Mouse (Mus musculus): ENCODE data around the gene Col4a2. TPM values are rescaled to one million over a fixed set of nuclear protein-coding genes. Genes with fewer than 3 reads are reported as not detected.

The Col4a2 gene
- polyA plus RNA-seq, 1 experiment from 2014 or later: 57.1 TPM

DNA sequence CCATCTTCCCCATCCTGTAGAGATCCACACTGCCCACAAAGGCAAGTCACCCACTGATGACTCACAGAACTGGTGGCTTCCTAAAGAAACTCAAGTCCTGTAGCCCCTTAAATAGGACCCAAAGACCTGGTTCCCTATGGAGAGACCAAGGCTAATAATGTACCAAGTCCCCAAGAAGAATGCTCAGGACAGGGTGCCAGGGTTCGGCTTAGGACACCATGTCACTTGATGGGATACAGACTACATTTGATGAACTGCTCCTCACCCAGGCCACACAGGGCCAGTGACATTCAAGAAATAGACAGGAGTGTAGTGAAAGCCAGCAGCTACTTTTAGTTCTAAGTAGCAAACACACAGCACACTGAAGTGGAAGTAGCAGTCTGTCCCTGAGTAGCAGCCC, 139.5 kb downstream of the Col4a2 start:
- Histone ChIP-seq H3K27me3 (ENCODE audit: control insufficient read depth, insufficient read depth, low read length) (no peaks in the 10 kb centered on the region), H3K27ac (ENCODE audit: low read length) (no peak overlapping the region), H3K4me2 (replicated peaks; ENCODE audit: low read depth, low read length) (no peak overlapping the region), H3K4me1 (ENCODE audit: control insufficient read depth, insufficient read depth, low read length) (no peaks in the 10 kb centered on the region), H3K4me3 (ENCODE audit: low read depth, low read length) (no peak overlapping the region), H3K9ac (replicated peaks; ENCODE audit: low read depth, low read length) (no peak overlapping the region), H3K9me3 (ENCODE audit: control insufficient read depth, low read depth, low read length) (no peaks in the 10 kb centered on the region), H3K36me3 (ENCODE audit: control insufficient read depth, insufficient read depth, low read length) (no peaks in the 10 kb centered on the region; the same call in 1 of the 2 replicates)
- ATAC-seq (ENCODE audit: insufficient number of reproducible peaks, insufficient read depth, low FRiP score, low read depth): no peak
- WGBS: 87% methylated on average over 1 of the region's 1 CpGs

DNA sequence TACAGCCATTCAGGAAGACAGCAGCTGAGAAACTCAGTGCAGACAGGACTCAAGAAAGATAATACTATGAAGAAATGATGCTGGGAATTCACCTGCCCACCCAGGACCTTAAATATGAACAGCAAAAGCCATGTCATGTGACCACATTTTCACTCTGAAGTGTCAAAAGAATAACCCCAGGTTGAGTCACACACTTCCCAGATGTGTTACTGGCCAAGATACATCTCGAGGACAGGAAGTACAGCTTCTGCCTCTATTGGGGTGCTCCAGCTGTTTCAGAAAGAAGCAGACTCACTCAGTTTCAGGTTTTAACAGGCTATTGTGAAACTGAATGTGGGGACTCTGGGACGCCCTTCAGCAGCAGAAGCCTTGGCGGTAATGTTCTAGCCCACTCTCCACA, 140.0 kb downstream of the Col4a2 start:
- Histone ChIP-seq H3K9me3 (ENCODE audit: control insufficient read depth, low read depth, low read length) (no peaks in the 10 kb centered on the region), H3K9ac (replicated peaks; ENCODE audit: low read depth, low read length) (no peak overlapping the region), H3K4me1 (ENCODE audit: control insufficient read depth, insufficient read depth, low read length) (no peaks in the 10 kb centered on the region), H3K4me2 (replicated peaks; ENCODE audit: low read depth, low read length) (no peak overlapping the region), H3K27ac (ENCODE audit: low read length) (no peak overlapping the region), H3K4me3 (ENCODE audit: low read depth, low read length) (no peak overlapping the region), H3K27me3 (ENCODE audit: control insufficient read depth, insufficient read depth, low read length) (no peaks in the 10 kb centered on the region), H3K36me3 (ENCODE audit: control insufficient read depth, insufficient read depth, low read length) (no peaks in the 10 kb centered on the region; the same call in 1 of the 2 replicates)
- 78% methylated on average over 3 of the region's 3 CpGs for WGBS
- no peak for ATAC-seq (ENCODE audit: insufficient number of reproducible peaks, insufficient read depth, low FRiP score, low read depth)

GRCm38 (mm10) chr8:11452974-11453373, 140.4 kb downstream of the Col4a2 start:
- 65% methylated on average over 4 of the region's 4 CpGs for WGBS
- H3K27ac ChIP-seq (ENCODE audit: low read length): no peak overlapping the region

GRCm38 (mm10) chr8:11454228-11454627, 141.6 kb downstream of the Col4a2 start:
- Histone ChIP-seq H3K36me3 (ENCODE audit: control insufficient read depth, insufficient read depth, low read length) (no peaks in the 10 kb centered on the region), H3K9me3 (ENCODE audit: control insufficient read depth, low read depth, low read length) (no peaks in the 10 kb centered on the region), H3K4me3 (ENCODE audit: low read depth, low read length) (no peak overlapping the region), H3K27ac (ENCODE audit: low read length) (no peak overlapping the region), H3K9ac (replicated peaks; ENCODE audit: low read depth, low read length) (no peak overlapping the region), H3K4me1 (ENCODE audit: control insufficient read depth, insufficient read depth, low read length) (peaks cover 15% of the 10 kb centered on the region), H3K27me3 (ENCODE audit: control insufficient read depth, insufficient read depth, low read length) (no peaks in the 10 kb centered on the region), H3K4me2 (replicated peaks; ENCODE audit: low read depth, low read length) (no peak overlapping the region)
- ATAC-seq (ENCODE audit: insufficient number of reproducible peaks, insufficient read depth, low FRiP score, low read depth): no peak
- 64% methylated on average over 12 of the region's 12 CpGs for WGBS

More at GRCm38 (mm10) chr8:11452974-11453373, 140.4 kb downstream of the Col4a2 start:
- Histone ChIP-seq H3K27me3 (ENCODE audit: control insufficient read depth, insufficient read depth, low read length) (no peaks in the 10 kb centered on the region), H3K4me3 (ENCODE audit: low read depth, low read length) (no peak overlapping the region), H3K36me3 (ENCODE audit: control insufficient read depth, insufficient read depth, low read length) (no peaks in the 10 kb centered on the region; the same call in 1 of the 2 replicates), H3K4me1 (ENCODE audit: control insufficient read depth, insufficient read depth, low read length) (0 out of 2 replicates have a peak, but pooled peaks cover 4% of the 10 kb centered on the region), H3K9me3 (ENCODE audit: control insufficient read depth, low read depth, low read length) (no peaks in the 10 kb centered on the region), H3K4me2 (replicated peaks; ENCODE audit: low read depth, low read length) (no peak overlapping the region), H3K9ac (replicated peaks; ENCODE audit: low read depth, low read length) (no peak overlapping the region)
- ATAC-seq (ENCODE audit: insufficient number of reproducible peaks, insufficient read depth, low FRiP score, low read depth): no peak

- no peak overlapping the region for H3K4me3 ChIP-seq (ENCODE audit: low read depth, low read length)
- no peak overlapping the region; the same call in 1 of the 2 replicates for H3K27ac ChIP-seq (ENCODE audit: low read length)
- H3K4me2 ChIP-seq (replicated peaks; ENCODE audit: low read depth, low read length): no peak overlapping the region
- no peak for ATAC-seq (ENCODE audit: insufficient number of reproducible peaks, insufficient read depth, low FRiP score, low read depth)
- WGBS: 75% methylated on average over 3 of the region's 3 CpGs
- no peaks in the 10 kb centered on the region for H3K9me3 ChIP-seq (ENCODE audit: control insufficient read depth, low read depth, low read length)
- no peaks in the 10 kb centered on the region for H3K36me3 ChIP-seq (ENCODE audit: control insufficient read depth, insufficient read depth, low read length)
- no peaks in the 10 kb centered on the region for H3K27me3 ChIP-seq (ENCODE audit: control insufficient read depth, insufficient read depth, low read length)
- H3K9ac ChIP-seq (replicated peaks; ENCODE audit: low read depth, low read length): no peak overlapping the region
- H3K4me1 ChIP-seq (ENCODE audit: control insufficient read depth, insufficient read depth, low read length): peaks cover 15% of the 10 kb centered on the region
Measured at GRCm38 (mm10) chr8:11457278-11457677, 144.7 kb downstream of the Col4a2 start.

DNA sequence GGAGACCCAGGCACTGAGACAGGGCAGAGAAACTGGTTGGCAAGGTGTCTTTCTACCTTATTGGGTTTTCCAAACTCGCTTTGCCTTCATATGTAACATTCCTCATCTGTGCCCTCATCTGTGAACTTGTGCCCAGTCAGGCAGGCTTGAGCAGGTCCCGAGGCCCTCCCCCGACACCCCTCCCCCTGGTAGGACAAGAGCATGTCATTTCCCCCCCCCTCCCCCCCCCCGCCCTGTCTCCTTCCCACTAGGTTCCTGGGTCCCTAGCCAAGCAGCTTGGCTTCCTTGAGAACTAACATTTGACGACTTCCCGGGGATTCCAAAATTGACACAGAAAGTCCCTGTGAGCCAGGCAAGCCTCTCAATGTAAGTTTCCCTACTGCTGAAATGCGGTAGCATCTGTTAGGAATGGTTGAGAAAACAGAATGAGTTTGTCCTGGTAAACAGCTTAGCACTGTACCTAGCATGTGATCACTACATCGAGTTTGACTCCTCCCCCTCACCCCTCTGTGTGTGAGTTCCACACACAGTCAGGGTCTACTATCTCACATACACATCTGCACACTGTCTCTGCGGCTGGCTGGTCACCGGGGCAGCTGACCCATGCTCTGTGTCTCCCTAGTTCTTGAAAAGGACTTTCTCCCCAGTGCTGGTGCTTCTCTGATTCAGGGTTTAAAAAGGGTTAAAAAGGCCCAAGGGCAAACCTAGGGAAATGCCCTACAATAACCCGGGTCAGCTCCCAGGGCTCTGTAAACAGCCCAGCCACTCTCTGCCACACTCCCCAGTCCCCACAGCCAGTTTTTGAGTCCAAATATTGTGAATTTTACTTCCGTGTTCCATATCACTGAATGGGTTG, 145.6 kb downstream of the Col4a2 start:
- no peak overlapping the region for H3K4me3 ChIP-seq (ENCODE audit: low read depth, low read length)
- peaks cover 15% of the 10 kb centered on the region for H3K4me1 ChIP-seq (ENCODE audit: control insufficient read depth, insufficient read depth, low read length)
- no peak for ATAC-seq (ENCODE audit: insufficient number of reproducible peaks, insufficient read depth, low FRiP score, low read depth)
- H3K4me2 ChIP-seq (replicated peaks; ENCODE audit: low read depth, low read length): no peak overlapping the region
- H3K9me3 ChIP-seq (ENCODE audit: control insufficient read depth, low read depth, low read length): no peaks in the 10 kb centered on the region
- H3K27ac ChIP-seq (ENCODE audit: low read length): peak overlapping the region; percentile 63; the same call in 1 of the 2 replicates
- H3K36me3 ChIP-seq (ENCODE audit: control insufficient read depth, insufficient read depth, low read length): no peaks in the 10 kb centered on the region
- H3K9ac ChIP-seq (replicated peaks; ENCODE audit: low read depth, low read length): no peak overlapping the region
- 34% methylated on average over 11 of the region's 12 CpGs for WGBS
- H3K27me3 ChIP-seq (ENCODE audit: control insufficient read depth, insufficient read depth, low read length): no peaks in the 10 kb centered on the region

DNA sequence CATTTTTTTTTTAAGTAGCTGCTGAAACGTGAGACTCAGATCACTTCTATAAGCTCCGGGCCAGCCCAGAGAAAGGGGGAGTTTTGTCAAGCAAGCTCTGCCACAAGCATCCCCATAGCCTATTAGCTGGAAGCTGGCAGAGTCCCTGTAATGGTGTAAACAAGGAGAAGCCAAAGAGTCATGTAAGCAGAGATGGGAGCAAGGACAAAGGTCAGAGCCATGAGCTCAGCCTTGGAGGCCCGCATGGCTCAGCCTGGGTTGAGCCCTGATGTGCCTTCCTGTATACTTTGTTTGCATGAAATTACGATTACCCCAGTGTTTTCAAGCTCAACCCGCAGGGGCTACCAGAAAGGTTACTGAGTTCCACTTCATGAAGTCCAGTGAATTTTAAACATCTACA, 146.4 kb downstream of the Col4a2 start:
- Histone ChIP-seq H3K9ac (replicated peaks; ENCODE audit: low read depth, low read length) (no peak overlapping the region), H3K27me3 (ENCODE audit: control insufficient read depth, insufficient read depth, low read length) (no peaks in the 10 kb centered on the region), H3K36me3 (ENCODE audit: control insufficient read depth, insufficient read depth, low read length) (no peaks in the 10 kb centered on the region), H3K4me3 (ENCODE audit: low read depth, low read length) (no peak overlapping the region), H3K27ac (ENCODE audit: low read length) (no peak overlapping the region), H3K4me1 (ENCODE audit: control insufficient read depth, insufficient read depth, low read length) (peaks cover 15% of the 10 kb centered on the region), H3K9me3 (ENCODE audit: control insufficient read depth, low read depth, low read length) (no peaks in the 10 kb centered on the region), H3K4me2 (replicated peaks; ENCODE audit: low read depth, low read length) (no peak overlapping the region)
- no peak for ATAC-seq (ENCODE audit: insufficient number of reproducible peaks, insufficient read depth, low FRiP score, low read depth)
- 15% methylated on average over 5 of the region's 5 CpGs for WGBS

GRCm38 (mm10) chr8:11460934-11461333, 148.3 kb downstream of the Col4a2 start:
- Histone ChIP-seq H3K9me3 (ENCODE audit: control insufficient read depth, low read depth, low read length) (no peaks in the 10 kb centered on the region), H3K27ac (ENCODE audit: low read length) (no peak overlapping the region), H3K36me3 (ENCODE audit: control insufficient read depth, insufficient read depth, low read length) (no peaks in the 10 kb centered on the region), H3K9ac (replicated peaks; ENCODE audit: low read depth, low read length) (no peak overlapping the region), H3K4me2 (replicated peaks; ENCODE audit: low read depth, low read length) (no peak overlapping the region), H3K4me1 (ENCODE audit: control insufficient read depth, insufficient read depth, low read length) (peaks cover 15% of the 10 kb centered on the region), H3K4me3 (ENCODE audit: low read depth, low read length) (no peak overlapping the region), H3K27me3 (ENCODE audit: control insufficient read depth, insufficient read depth, low read length) (no peaks in the 10 kb centered on the region)
- no peak for ATAC-seq (ENCODE audit: insufficient number of reproducible peaks, insufficient read depth, low FRiP score, low read depth)
- 41% methylated on average over 2 of the region's 2 CpGs for WGBS
